Mouse (Mus musculus) thymus, adult 2 months (tissue): ENCODE measurements at regions not wholly inside any gene's neighbourhood (a gene's known extent, or its start where the extent isn't known, plus 50 kb on each side); places are given as distances from the start of the nearest gene placed in this dataset.

ENCODE experiments used
- DNase-seq: peaks from one replicate; pipeline ENCODE4 v3.0.0; 2021
- H3K27ac ChIP-seq: fragments of 200-500 bp; 2 replicates; pipeline ENCODE4 v1.5.1; 2012; ENCODE audit warnings: low read length, control low read depth; ENCODE audit not compliant: control insufficient read depth, insufficient read depth
- H3K27me3 ChIP-seq: fragments of 200-500 bp; 2 replicates; pipeline ENCODE4 v1.6.1; 2012; ENCODE audit warnings: mild to moderate bottlenecking, low read length, moderate library complexity, mixed read lengths; ENCODE audit not compliant: control insufficient read depth, insufficient read depth
- H3K36me3 ChIP-seq: fragments of 200-500 bp; 2 replicates; pipeline ENCODE4 v1.6.1; 2012; ENCODE audit warnings: mild to moderate bottlenecking, low read length, moderate library complexity; ENCODE audit not compliant: control insufficient read depth, insufficient read depth
- H3K4me1 ChIP-seq: fragments of 200-500 bp; replicated peaks from 2 replicates; pipeline ENCODE4 v1.6.1; 2012; ENCODE audit warnings: low read length; ENCODE audit not compliant: control insufficient read depth, insufficient read depth
- H3K4me3 ChIP-seq: fragments of 200-500 bp; 2 replicates; pipeline ENCODE4 v1.5.1; 2012; ENCODE audit warnings: mild to moderate bottlenecking, low read length, control low read depth, moderate library complexity; ENCODE audit not compliant: control insufficient read depth, insufficient read depth
- CTCF ChIP-seq: fragments of 200-500 bp; IDR thresholded peaks from 2 replicates; pipeline ENCODE4 v1.5.1; 2012; ENCODE audit warnings: mild to moderate bottlenecking, control low read depth, low read length, moderate library complexity, borderline replicate concordance; ENCODE audit not compliant: control insufficient read depth, poor library complexity, insufficient read depth; ENCODE audit errors: extremely low read depth
- POLR2A ChIP-seq: fragments of 200-500 bp; IDR thresholded peaks from 2 replicates; pipeline ENCODE4 v1.6.1; 2012; ENCODE audit warnings: mild to moderate bottlenecking, low read length, control low read depth, moderate library complexity; ENCODE audit not compliant: control insufficient read depth, poor library complexity, insufficient read depth; ENCODE audit errors: extremely low read depth
- WGBS: fragments of 180-500 bp; shearing (Covaris S2); methylation state at CpG from one replicate; pipeline ENCODE4 v1.1.7; 2018; 5-methylcytosine and 5-hydroxymethylcytosine counted together

DNA sequence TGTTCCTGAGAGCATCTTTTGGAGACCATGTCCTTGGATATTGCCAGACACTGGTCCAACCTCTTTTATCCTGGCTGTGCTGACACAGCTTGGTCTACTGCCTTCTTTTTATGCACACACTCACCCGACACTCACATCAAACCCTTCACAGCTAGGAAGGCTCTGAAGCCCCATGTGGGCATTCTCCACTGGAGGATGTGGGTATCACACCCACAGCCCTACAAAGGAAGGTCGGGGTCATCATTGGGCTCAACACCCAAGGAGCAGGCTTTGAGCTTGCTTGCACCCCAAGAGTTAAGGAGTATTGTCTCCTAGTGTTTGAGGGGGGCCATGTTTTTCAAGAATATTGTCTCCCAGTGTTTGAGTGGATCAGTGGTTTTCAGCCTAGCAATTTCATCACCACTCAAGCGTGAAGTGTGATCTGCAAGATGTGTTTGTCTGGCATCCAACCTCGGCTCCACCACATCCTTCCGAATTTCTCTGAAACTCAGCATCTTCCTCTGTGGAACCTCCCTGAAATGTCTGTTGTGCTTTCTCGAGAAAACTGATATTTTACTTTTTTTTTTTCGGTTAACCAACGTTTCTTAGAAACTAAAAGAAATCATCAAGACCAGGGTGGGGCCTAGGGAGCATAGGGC lies 297.2 kb upstream of the Zmiz1 start:
- TF ChIP-seq CTCF = no peak
- TF ChIP-seq POLR2A = no peak
- DNase-seq = no peak
- Histone ChIP-seq H3K36me3 (no peaks in the 10 kb centered on the region), H3K27ac (no peak overlapping the region), H3K27me3 (no peaks in the 10 kb centered on the region), H3K4me3 (no peak overlapping the region), H3K4me1 (peaks cover 16% of the 10 kb centered on the region)
- 17% methylated on average over 8 of the region's 8 CpGs for WGBS

GRCm38 (mm10) chr14:25166217-25166616 lies 292.8 kb upstream of the Zmiz1 start:
- TF ChIP-seq CTCF = no peak
- TF ChIP-seq POLR2A = no peak
- no peaks in the 10 kb centered on the region for H3K36me3 ChIP-seq
- peaks cover 32% of the 10 kb centered on the region for H3K4me1 ChIP-seq
- H3K4me3 ChIP-seq = no peak overlapping the region
- no peak for DNase-seq
- 6% methylated on average over 1 of the region's 1 CpGs for WGBS
- H3K27me3 ChIP-seq = no peaks in the 10 kb centered on the region
- H3K27ac ChIP-seq = no peak overlapping the region

GRCm38 (mm10) chr14:25167604-25168003 lies 291.4 kb upstream of the Zmiz1 start:
- 76% methylated on average over 4 of the region's 4 CpGs for WGBS
- H3K36me3 ChIP-seq = no peaks in the 10 kb centered on the region
- H3K4me3 ChIP-seq = no peak overlapping the region
- no peak overlapping the region for H3K27ac ChIP-seq
- H3K4me1 ChIP-seq = peaks cover 34% of the 10 kb centered on the region
- no peak for DNase-seq
- no peak for TF ChIP-seq POLR2A
- no peak for TF ChIP-seq CTCF
- H3K27me3 ChIP-seq = no peaks in the 10 kb centered on the region

GRCm38 (mm10) chr14:25168310-25168709 lies 290.7 kb upstream of the Zmiz1 start:
- Histone ChIP-seq H3K4me1 (peaks cover 34% of the 10 kb centered on the region), H3K36me3 (no peaks in the 10 kb centered on the region), H3K27ac (no peak overlapping the region), H3K27me3 (no peaks in the 10 kb centered on the region), H3K4me3 (no peak overlapping the region)
- no peak for TF ChIP-seq POLR2A
- TF ChIP-seq CTCF = no peak
- WGBS = 45% methylated on average over 5 of the region's 5 CpGs
- DNase-seq = no peak

- no peak for TF ChIP-seq CTCF
- no peak for TF ChIP-seq POLR2A
- 88% methylated on average over 6 of the region's 6 CpGs for WGBS
Measured at GRCm38 (mm10) chr14:25173281-25173680, 285.7 kb upstream of the Zmiz1 start.

DNA sequence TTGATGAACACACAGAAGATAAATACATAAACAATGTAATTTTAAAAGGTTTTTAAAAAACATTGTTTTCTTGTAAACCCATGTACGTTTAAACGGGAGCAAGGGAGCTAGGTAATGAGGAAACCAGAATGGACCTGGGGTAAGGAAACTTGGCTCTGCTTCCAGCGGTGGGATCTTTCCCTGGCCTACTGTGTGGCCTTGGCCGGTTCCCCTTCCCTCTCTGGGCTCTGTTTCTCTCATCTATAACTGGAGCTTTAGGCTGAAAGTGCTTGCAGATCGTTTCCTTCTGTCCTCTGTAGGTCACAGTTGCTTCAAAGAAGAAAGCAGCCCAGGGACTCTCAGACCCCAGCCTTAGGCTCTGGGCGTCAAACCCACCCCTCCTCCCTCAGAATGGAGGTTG lies 285.1 kb upstream of the Zmiz1 start:
- Histone ChIP-seq H3K4me1 (peaks cover 21% of the 10 kb centered on the region), H3K36me3 (no peaks in the 10 kb centered on the region), H3K27me3 (no peaks in the 10 kb centered on the region), H3K4me3 (no peak overlapping the region), H3K27ac (no peak overlapping the region)
- DNase-seq = no peak
- 91% methylated on average over 6 of the region's 6 CpGs for WGBS
- TF ChIP-seq CTCF (no peak), POLR2A (no peak)

More at GRCm38 (mm10) chr14:25173281-25173680, 285.7 kb upstream of the Zmiz1 start:
- no peak for DNase-seq
- Histone ChIP-seq H3K27me3 (no peaks in the 10 kb centered on the region), H3K4me3 (no peak overlapping the region), H3K36me3 (no peaks in the 10 kb centered on the region), H3K4me1 (peaks cover 26% of the 10 kb centered on the region), H3K27ac (no peak overlapping the region)

DNA sequence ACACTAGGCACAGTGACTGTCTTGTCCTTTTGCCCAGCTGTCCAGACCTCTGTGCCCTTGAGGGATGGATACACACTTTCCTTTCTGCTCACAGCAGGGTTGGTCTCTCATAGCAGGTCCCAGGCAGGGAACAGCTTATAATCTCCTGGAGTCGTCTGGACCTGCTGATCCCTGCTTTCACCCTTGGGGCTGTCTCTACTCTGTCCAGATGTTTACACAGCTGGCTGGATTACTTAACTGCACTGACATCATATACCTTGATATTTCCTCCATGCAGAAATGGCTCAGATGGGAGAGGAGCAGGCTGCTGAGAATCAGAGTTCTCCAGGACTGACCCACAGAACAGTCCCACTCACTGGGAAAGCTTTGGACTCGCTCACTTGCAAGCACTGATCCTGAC lies 284.6 kb upstream of the Zmiz1 start:
- H3K4me1 ChIP-seq = peaks cover 21% of the 10 kb centered on the region
- TF ChIP-seq CTCF (no peak), POLR2A (no peak)
- no peak overlapping the region for H3K4me3 ChIP-seq
- H3K27me3 ChIP-seq = no peaks in the 10 kb centered on the region
- DNase-seq = no peak
- H3K27ac ChIP-seq = no peak overlapping the region
- no peaks in the 10 kb centered on the region for H3K36me3 ChIP-seq
- 98% methylated on average over 2 of the region's 2 CpGs for WGBS
